Mouse (Mus musculus): Measurements from ENCODE around the gene Olfr463.

Olfr463 gene

DNA sequence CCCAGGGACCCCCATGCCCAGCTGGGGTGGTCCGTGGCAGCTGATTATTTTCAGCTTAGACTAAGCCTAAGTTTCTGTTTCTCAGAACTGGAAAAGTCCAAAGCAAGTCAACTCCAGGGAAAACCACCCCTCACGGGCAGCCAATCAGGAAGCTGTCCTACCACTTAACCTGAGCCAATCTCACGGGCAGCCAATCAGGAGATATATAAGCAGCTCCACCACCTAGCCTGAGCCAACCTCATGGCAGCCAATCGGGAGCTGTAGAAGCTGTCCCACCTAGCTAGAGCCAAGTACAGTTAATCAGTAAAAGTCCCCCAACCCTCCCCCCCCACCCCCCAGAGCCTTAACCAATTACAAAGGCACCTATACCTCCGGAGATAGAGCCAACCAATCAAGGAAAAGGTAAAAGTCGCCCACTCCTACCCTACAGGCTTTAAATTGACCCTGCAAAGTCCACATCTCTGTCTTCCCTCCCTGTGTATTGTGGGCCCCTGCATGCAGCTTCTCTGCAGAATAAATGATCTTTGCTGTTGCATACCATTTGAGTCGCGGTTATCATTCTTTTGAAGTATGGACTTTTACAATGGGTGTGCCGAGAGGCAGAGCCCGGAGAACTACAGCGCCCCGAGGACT is 50.1 kb downstream of the Olfr463 start:
- no peak for DNase-seq (ENCODE audit: low spot score in 2 of 2)

All from spleen, postnatal 4 days (tissue).